Mouse (Mus musculus) C2C12 (cell line): ENCODE data around the gene Slc30a7.

Experiments
- CTCF ChIP-seq: IDR thresholded peaks from one replicate; pipeline ENCODE4 v1.5.1; 2011; ENCODE audit not compliant: control insufficient read depth, insufficient read depth, insufficient read length
- FOSL1 ChIP-seq: IDR thresholded peaks from one replicate; pipeline ENCODE4 v1.8.0; 2011; ENCODE audit warnings: mild to moderate bottlenecking, low read length; ENCODE audit not compliant: poor library complexity, insufficient read depth, severe bottlenecking
- MYOG ChIP-seq: IDR thresholded peaks from one replicate; pipeline ENCODE4 v1.6.1; 2011; ENCODE audit not compliant: control insufficient read depth, insufficient read length; ENCODE audit errors: extremely low read depth

DNA sequence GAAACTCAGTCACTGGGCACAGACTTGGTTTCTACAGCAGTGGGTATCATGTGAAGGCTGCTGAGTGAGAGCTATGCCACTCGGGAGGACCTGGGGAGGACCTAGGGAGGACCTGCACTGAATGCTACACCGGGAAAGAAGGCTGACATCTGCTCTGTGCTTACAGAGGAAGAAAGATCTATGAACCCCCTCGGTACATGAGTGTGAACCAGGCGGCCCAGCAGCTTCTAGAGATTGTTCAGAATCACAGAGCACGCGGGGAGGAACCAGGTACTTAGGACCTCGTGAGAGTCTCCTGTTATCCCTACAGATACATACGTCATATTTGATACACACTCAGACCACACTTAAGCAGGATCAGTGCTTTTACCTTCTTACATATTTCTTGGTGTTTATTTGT lies 80.7 kb downstream of the Slc30a7 start:
- TF ChIP-seq CTCF (no peak), MYOG (no peak), FOSL1 (no peak)
